Mouse (Mus musculus): ENCODE results near the gene Tubb1.

The Tubb1 gene

DNA sequence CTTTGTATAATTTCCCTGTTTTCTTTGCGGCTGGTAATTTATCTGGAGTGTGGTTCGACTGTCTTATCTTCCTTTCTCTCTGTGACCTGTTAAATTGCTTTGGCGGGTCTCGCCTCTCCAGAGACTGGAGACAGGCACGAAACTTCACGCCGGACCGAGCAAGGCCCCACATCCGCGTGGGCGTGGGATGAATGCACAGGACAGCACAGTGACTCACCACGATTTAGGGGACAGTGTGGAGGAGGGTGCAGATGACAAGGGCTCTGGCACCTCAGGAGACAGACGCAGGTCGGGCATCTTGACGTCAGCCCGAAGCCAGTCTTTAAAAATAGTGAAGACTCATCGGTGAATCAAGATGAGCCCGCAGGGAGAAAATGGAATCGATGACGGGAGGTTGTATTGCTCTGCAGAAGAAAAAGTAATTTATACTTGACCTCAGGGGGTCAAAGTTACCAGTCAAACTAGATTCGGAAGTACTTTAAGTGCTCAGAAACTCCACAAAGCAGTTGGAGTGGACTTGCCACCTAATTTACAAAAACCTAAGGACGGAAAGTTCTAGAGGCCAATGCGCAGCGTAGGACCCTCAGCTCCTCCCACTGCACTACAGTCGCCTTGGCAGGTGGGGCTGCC is 52.5 kb downstream of the Tubb1 start:
- no peak for DNase-seq
